Mouse (Mus musculus): ENCODE data around the gene Zswim4. TPM values are rescaled to one million over a fixed set of nuclear protein-coding genes. Genes with fewer than 3 reads are reported as not detected.

Gene Zswim4
- polyA plus RNA-seq, 1 experiment from 2014 or later: 18.5 TPM

- H3K27ac ChIP-seq (ENCODE audit: low read length): peak overlapping the region; percentile 99
- peak overlapping the region; percentile 78 for H3K4me2 ChIP-seq (replicated peaks; ENCODE audit: low read depth, low read length)
- H3K4me1 ChIP-seq (ENCODE audit: insufficient read depth, low read length): peaks cover 69% of the 10 kb centered on the region
- H3K9me3 ChIP-seq (ENCODE audit: low read length): no peaks in the 10 kb centered on the region
- WGBS: 8% methylated on average over 34 of the region's 34 CpGs
- no peaks in the 10 kb centered on the region for H3K27me3 ChIP-seq (ENCODE audit: insufficient read depth, low read length)
- peak; percentile 40 for ATAC-seq (ENCODE audit: low FRiP score, low TSS enrichment)
- H3K4me3 ChIP-seq (ENCODE audit: low read length): peak overlapping the region; percentile 75
- peaks cover 10% of the 10 kb centered on the region; the same call in 1 of the 2 replicates for H3K36me3 ChIP-seq (ENCODE audit: insufficient read depth, low read length)
- peak overlapping the region; percentile 92 for H3K9ac ChIP-seq (replicated peaks; ENCODE audit: low read length)
Measured at GRCm38 (mm10) chr8:84202938-84203917, 33.6 kb downstream of the Zswim4 start.

GRCm38 (mm10) chr8:84202466-84202865, 34.4 kb downstream of the Zswim4 start:
- peak overlapping the region; percentile 92 for H3K9ac ChIP-seq (replicated peaks; ENCODE audit: low read length)
- WGBS: 64% methylated on average over 9 of the region's 9 CpGs
- peaks cover 69% of the 10 kb centered on the region for H3K4me1 ChIP-seq (ENCODE audit: insufficient read depth, low read length)
- H3K27me3 ChIP-seq (ENCODE audit: insufficient read depth, low read length): no peaks in the 10 kb centered on the region
- H3K4me3 ChIP-seq (ENCODE audit: low read length): peak overlapping the region; percentile 75
- peak overlapping the region; percentile 99 for H3K27ac ChIP-seq (ENCODE audit: low read length)
- ATAC-seq (ENCODE audit: low FRiP score, low TSS enrichment): no peak
- H3K4me2 ChIP-seq (replicated peaks; ENCODE audit: low read depth, low read length): peak overlapping the region; percentile 78
- no peaks in the 10 kb centered on the region for H3K9me3 ChIP-seq (ENCODE audit: low read length)
- peaks cover 10% of the 10 kb centered on the region; the same call in 1 of the 2 replicates for H3K36me3 ChIP-seq (ENCODE audit: insufficient read depth, low read length)

GRCm38 (mm10) chr8:84201545-84202245, 35.2 kb downstream of the Zswim4 start:
- Histone ChIP-seq H3K27me3 (ENCODE audit: insufficient read depth, low read length) (no peaks in the 10 kb centered on the region), H3K4me3 (ENCODE audit: low read length) (peak overlapping the region; percentile 75), H3K36me3 (ENCODE audit: insufficient read depth, low read length) (peaks cover 4% of the 10 kb centered on the region; the same call in 1 of the 2 replicates), H3K9ac (replicated peaks; ENCODE audit: low read length) (peak overlapping the region; percentile 92), H3K4me2 (replicated peaks; ENCODE audit: low read depth, low read length) (peak overlapping the region; percentile 78), H3K9me3 (ENCODE audit: low read length) (no peaks in the 10 kb centered on the region), H3K27ac (ENCODE audit: low read length) (peak overlapping the region; percentile 99), H3K4me1 (ENCODE audit: insufficient read depth, low read length) (peaks cover 63% of the 10 kb centered on the region)
- 46% methylated on average over 15 of the region's 15 CpGs for WGBS
- no peak for ATAC-seq (ENCODE audit: low FRiP score, low TSS enrichment)

DNA sequence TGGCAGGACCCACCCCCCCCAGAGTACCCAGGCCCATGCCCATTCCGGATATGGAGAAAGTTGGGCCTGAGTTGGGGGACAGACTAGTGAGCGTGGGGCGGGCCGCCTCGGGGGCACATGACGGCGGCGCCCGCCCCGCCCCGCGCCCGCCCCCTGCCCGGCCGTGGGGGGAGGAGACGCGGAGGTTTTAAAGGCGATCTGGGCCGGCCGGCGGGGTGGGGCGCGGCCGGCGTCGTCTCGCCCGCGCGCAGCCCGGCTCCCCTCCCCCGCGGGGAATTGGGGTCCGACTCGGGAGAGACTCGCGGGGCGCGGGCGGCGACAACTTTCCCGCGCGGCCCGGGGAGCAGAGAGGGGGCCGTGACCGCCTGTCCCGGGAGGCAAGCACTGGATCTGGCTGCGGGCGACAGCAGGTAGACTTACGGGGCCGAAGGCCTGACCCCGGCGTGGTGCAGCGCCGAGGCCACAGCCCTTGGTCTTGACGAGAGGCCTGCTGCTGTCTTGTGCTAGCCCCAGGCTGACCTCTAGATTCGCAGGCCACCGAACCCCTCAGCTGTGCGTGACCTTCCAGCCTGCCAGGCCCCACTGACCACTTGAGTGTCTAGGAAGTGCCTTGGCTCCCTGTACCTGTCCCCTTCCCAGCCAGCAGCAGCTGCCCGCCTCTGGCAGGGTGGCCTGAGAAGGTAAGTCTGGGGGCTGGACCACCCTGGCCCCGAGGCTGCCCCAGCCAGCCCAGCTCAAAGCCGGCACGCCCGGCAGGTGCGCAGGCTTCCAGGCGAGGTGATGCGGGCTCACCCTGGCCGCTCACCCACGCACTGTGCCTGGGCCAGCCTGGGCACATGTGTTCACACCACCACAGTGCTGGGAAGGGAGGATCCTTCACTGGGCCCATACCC, 36.0 kb downstream of the Zswim4 start:
- Histone ChIP-seq H3K9ac (replicated peaks; ENCODE audit: low read length) (peak overlapping the region; percentile 92), H3K9me3 (ENCODE audit: low read length) (no peaks in the 10 kb centered on the region), H3K27ac (ENCODE audit: low read length) (peak overlapping the region; percentile 99), H3K36me3 (ENCODE audit: insufficient read depth, low read length) (no peaks in the 10 kb centered on the region; the same call in 1 of the 2 replicates), H3K4me3 (ENCODE audit: low read length) (peak overlapping the region; percentile 75), H3K4me2 (replicated peaks; ENCODE audit: low read depth, low read length) (peak overlapping the region; percentile 78), H3K4me1 (ENCODE audit: insufficient read depth, low read length) (peaks cover 63% of the 10 kb centered on the region), H3K27me3 (ENCODE audit: insufficient read depth, low read length) (no peaks in the 10 kb centered on the region)
- WGBS: 3% methylated on average over 59 of the region's 70 CpGs
- peak; percentile 14 for ATAC-seq (ENCODE audit: low FRiP score, low TSS enrichment)

- Histone ChIP-seq H3K27me3 (ENCODE audit: insufficient read depth, low read length) (no peaks in the 10 kb centered on the region), H3K36me3 (ENCODE audit: insufficient read depth, low read length) (no peaks in the 10 kb centered on the region), H3K4me3 (ENCODE audit: low read length) (peak overlapping the region; percentile 75), H3K4me1 (ENCODE audit: insufficient read depth, low read length) (peaks cover 63% of the 10 kb centered on the region), H3K9me3 (ENCODE audit: low read length) (no peaks in the 10 kb centered on the region), H3K27ac (ENCODE audit: low read length) (peak overlapping the region; percentile 99), H3K4me2 (replicated peaks; ENCODE audit: low read depth, low read length) (peak overlapping the region; percentile 78), H3K9ac (replicated peaks; ENCODE audit: low read length) (peak overlapping the region; percentile 92)
- ATAC-seq (ENCODE audit: low FRiP score, low TSS enrichment): no peak
- 15% methylated on average over 8 of the region's 8 CpGs for WGBS
Measured at GRCm38 (mm10) chr8:84200126-84200555, 36.7 kb downstream of the Zswim4 start.

GRCm38 (mm10) chr8:84199348-84200125, 37.3 kb downstream of the Zswim4 start:
- H3K4me1 ChIP-seq (ENCODE audit: insufficient read depth, low read length): peaks cover 63% of the 10 kb centered on the region
- H3K27me3 ChIP-seq (ENCODE audit: insufficient read depth, low read length): no peaks in the 10 kb centered on the region
- H3K36me3 ChIP-seq (ENCODE audit: insufficient read depth, low read length): no peaks in the 10 kb centered on the region
- WGBS: 44% methylated on average over 11 of the region's 11 CpGs
- no peaks in the 10 kb centered on the region for H3K9me3 ChIP-seq (ENCODE audit: low read length)
- H3K27ac ChIP-seq (ENCODE audit: low read length): peak overlapping the region; percentile 99
- no peak for ATAC-seq (ENCODE audit: low FRiP score, low TSS enrichment)
- peak overlapping the region; percentile 92 for H3K9ac ChIP-seq (replicated peaks; ENCODE audit: low read length)
- H3K4me2 ChIP-seq (replicated peaks; ENCODE audit: low read depth, low read length): peak overlapping the region; percentile 78; the same call in 1 of the 2 replicates
- H3K4me3 ChIP-seq (ENCODE audit: low read length): no peak overlapping the region

DNA sequence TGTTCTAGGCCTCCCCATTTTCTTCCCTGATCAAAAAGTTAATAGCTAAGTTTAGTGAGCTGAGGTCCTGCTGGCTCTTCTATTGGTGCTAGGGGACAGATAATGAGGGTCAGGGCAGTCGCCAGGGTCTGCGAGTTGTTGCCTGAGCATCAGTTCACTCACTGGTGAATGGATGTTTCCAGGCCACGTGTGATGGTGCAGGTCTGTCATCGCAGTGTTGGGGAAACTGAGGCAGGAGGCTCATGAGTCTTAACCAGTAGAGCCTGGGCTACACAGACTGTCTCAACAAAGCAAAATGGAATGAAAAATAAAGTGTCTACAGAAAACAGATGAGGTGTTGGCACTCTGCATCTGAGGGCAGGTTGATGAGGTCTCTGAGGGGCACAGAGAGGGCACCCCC, 38.0 kb downstream of the Zswim4 start:
- H3K36me3 ChIP-seq (ENCODE audit: insufficient read depth, low read length): no peaks in the 10 kb centered on the region
- peaks cover 60% of the 10 kb centered on the region for H3K4me1 ChIP-seq (ENCODE audit: insufficient read depth, low read length)
- no peak for ATAC-seq (ENCODE audit: low FRiP score, low TSS enrichment)
- H3K4me3 ChIP-seq (ENCODE audit: low read length): no peak overlapping the region; the same call in 1 of the 2 replicates
- WGBS: 20% methylated on average over 4 of the region's 4 CpGs
- peak overlapping the region; percentile 99 for H3K27ac ChIP-seq (ENCODE audit: low read length)
- H3K9me3 ChIP-seq (ENCODE audit: low read length): no peaks in the 10 kb centered on the region
- peak overlapping the region; percentile 64; the same call in 1 of the 2 replicates for H3K4me2 ChIP-seq (replicated peaks; ENCODE audit: low read depth, low read length)
- H3K27me3 ChIP-seq (ENCODE audit: insufficient read depth, low read length): no peaks in the 10 kb centered on the region
- 0 out of 2 replicates have a peak overlapping the region, but pooled peaks have one; percentile 8 for H3K9ac ChIP-seq (replicated peaks; ENCODE audit: low read length)

GRCm38 (mm10) chr8:84197922-84198774, 38.7 kb downstream of the Zswim4 start:
- H3K27me3 ChIP-seq (ENCODE audit: insufficient read depth, low read length): no peaks in the 10 kb centered on the region
- 2% methylated on average over 30 of the region's 30 CpGs for WGBS
- peak overlapping the region; percentile 99 for H3K27ac ChIP-seq (ENCODE audit: low read length)
- ATAC-seq (ENCODE audit: low FRiP score, low TSS enrichment): peak; percentile 80
- no peaks in the 10 kb centered on the region for H3K9me3 ChIP-seq (ENCODE audit: low read length)
- peak overlapping the region; percentile 64 for H3K4me2 ChIP-seq (replicated peaks; ENCODE audit: low read depth, low read length)
- peak overlapping the region; percentile 72 for H3K9ac ChIP-seq (replicated peaks; ENCODE audit: low read length)
- H3K4me1 ChIP-seq (ENCODE audit: insufficient read depth, low read length): peaks cover 56% of the 10 kb centered on the region
- H3K36me3 ChIP-seq (ENCODE audit: insufficient read depth, low read length): no peaks in the 10 kb centered on the region
- peak overlapping the region; percentile 54 for H3K4me3 ChIP-seq (ENCODE audit: low read length)

All from kidney, embryonic 16.5 days (tissue).